ENCODE assay signal across 8 mouse cellular contexts in the genomic region with DNA sequence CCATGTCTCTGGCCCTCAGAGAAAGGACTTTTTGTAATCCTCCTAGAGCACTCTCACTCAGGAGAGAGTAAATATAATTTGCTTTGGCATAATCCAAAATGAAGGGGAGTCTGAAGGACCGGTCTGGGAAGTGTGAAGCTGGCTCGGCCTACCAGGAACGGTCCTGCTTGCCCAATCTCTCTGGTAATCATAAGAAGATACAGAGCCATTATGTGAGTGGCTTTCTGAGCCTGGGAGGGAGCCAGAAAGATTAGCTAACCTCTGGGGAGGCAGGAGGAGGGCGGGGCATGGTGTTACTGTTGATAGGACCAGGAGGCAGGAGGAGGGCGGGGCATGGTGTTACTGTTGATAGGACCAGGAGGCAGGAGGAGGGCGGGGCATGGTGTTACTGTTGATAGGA.
DNase-seq lines count a peak whose midpoint lies in the region; ATAC-seq and TF ChIP-seq lines count a peak whose summit lies in the region.
"Not testable (repeated sequence)": the region's sequence is repeated elsewhere in the genome, so short reads cannot be mapped to it uniquely, and the experiment has no call there.

No protein-coding gene starts in this region.

- not testable (repeated sequence) for H3K9ac ChIP-seq in midbrain, embryonic 15.5 days

- H3K36me3 ChIP-seq in midbrain, embryonic 15.5 days (replicated peaks); testis, adult 2 months (ENCODE audit: control insufficient read depth, insufficient read depth, low read length): not testable (repeated sequence)

- DNase-seq in MN1 (ENCODE audit: low spot score) = peak; percentile 46
- peak; percentile 33 to 47 for DNase-seq in cerebellum, adult 18-20 months
- DNase-seq in gastrocnemius, adult 8-10 months (ENCODE audit: low spot score in 2 of 2) = peak; percentile 41 to 63
- peak; percentile 31 for DNase-seq in heart, postnatal 25 days (ENCODE audit: low spot score)
- DNase-seq in kidney, postnatal 10 days = peak; percentile 59
- peak; percentile 88 to 93 for DNase-seq in lung, adult 18-20 months

- TF ChIP-seq CTCF in testis, adult 2 months (IDR thresholded peaks at IDR 0.05; ENCODE audit: control insufficient read depth, insufficient read depth, insufficient replicate concordance, low read depth, low read length) = not testable (repeated sequence)

- not testable (repeated sequence) for H3K27me3 ChIP-seq in midbrain, embryonic 15.5 days (replicated peaks); testis, adult 2 months (ENCODE audit: control insufficient read depth, insufficient read depth, low read length)

- H3K4me1 ChIP-seq in midbrain, embryonic 15.5 days; testis, adult 2 months (ENCODE audit: control insufficient read depth, insufficient read depth, low read length): not testable (repeated sequence)

- H3K4me2 ChIP-seq in midbrain, embryonic 15.5 days = not testable (repeated sequence)

- peak; percentile 27; the same call in 1 of the 2 replicates for ATAC-seq in midbrain, embryonic 15.5 days (replicated peaks)

- WGBS in midbrain, embryonic 15.5 days = 4% methylated on average over 5 of the region's 6 CpGs

- not testable (repeated sequence) for H3K4me3 ChIP-seq in midbrain, embryonic 15.5 days; testis, adult 2 months (ENCODE audit: control insufficient read depth, low read depth, low read length)

- not testable (repeated sequence) for H3K27ac ChIP-seq in midbrain, embryonic 15.5 days
- peak overlapping the region; percentile 79 for H3K27ac ChIP-seq in testis, adult 2 months (ENCODE audit: control insufficient read depth, insufficient read depth, low read depth, low read length)

- not testable (repeated sequence) for TF ChIP-seq POLR2A in testis, adult 2 months (IDR thresholded peaks at IDR 0.05; ENCODE audit: control insufficient read depth, low read depth, low read length)

- H3K9me3 ChIP-seq in midbrain, embryonic 15.5 days = not testable (repeated sequence)

- intact Hi-C loops in heart, postnatal 25 days (cut with DNase I) = not testable (repeated sequence)

Comparison
In these comparisons a context has a peak if more than half of its experiments do, and no peak if none do; other contexts are left out.
1. DNase-seq: peak in every context shown above with its lines; median percentile 90 in lung, adult 18-20 months; 59 in kidney, postnatal 10 days; 52 in gastrocnemius, adult 8-10 months; 46 in MN1; 40 in cerebellum, adult 18-20 months; 31 in heart, postnatal 25 days.